Mouse (Mus musculus) kidney, postnatal 10 days (tissue): ENCODE measurements at regions not wholly inside any gene's neighbourhood (a gene's known extent, or its start where the extent isn't known, plus 50 kb on each side); places are given as distances from the start of the nearest gene placed in this dataset.

Experiments used
- DNase-seq: peaks from one replicate; pipeline ENCODE4 v3.0.0; 2021; ENCODE audit warnings: mixed read lengths

- no peak for DNase-seq
These were observed 84.7 kb downstream of the Trim52 start for GRCm38 (mm10) chr14:106190721-106191120.

GRCm38 (mm10) chr14:106193583-106193982 lies 87.6 kb downstream of the Trim52 start:
- DNase-seq: no peak

GRCm38 (mm10) chr14:106194104-106194503 lies 88.1 kb downstream of the Trim52 start:
- no peak for DNase-seq

GRCm38 (mm10) chr14:106197826-106198225 lies 91.8 kb downstream of the Trim52 start:
- DNase-seq: no peak

- no peak for DNase-seq
These were observed 93.1 kb downstream of the Trim52 start for GRCm38 (mm10) chr14:106199109-106199508.

- no peak for DNase-seq
These were observed 93.7 kb downstream of the Trim52 start for GRCm38 (mm10) chr14:106199536-106200319.

- no peak for DNase-seq
These were observed 105.1 kb downstream of the Trim52 start for GRCm38 (mm10) chr14:106211062-106211461.

- no peak for DNase-seq
These were observed 111.7 kb downstream of the Trim52 start for GRCm38 (mm10) chr14:106217681-106218080.

- no peak for DNase-seq
These were observed 113.3 kb downstream of the Trim52 start for GRCm38 (mm10) chr14:106219293-106219797.

GRCm38 (mm10) chr14:106225401-106225800 lies 119.4 kb downstream of the Trim52 start:
- no peak for DNase-seq

- no peak for DNase-seq
These were observed 135.9 kb downstream of the Trim52 start for GRCm38 (mm10) chr14:106241721-106242405.

GRCm38 (mm10) chr14:106259396-106260108 lies 153.6 kb downstream of the Trim52 start:
- no peak for DNase-seq

GRCm38 (mm10) chr14:106265290-106265689 lies 159.3 kb downstream of the Trim52 start:
- no peak for DNase-seq

- peak; percentile 7 for DNase-seq
These were observed 161.9 kb downstream of the Trim52 start for GRCm38 (mm10) chr14:106267679-106268561.

- no peak for DNase-seq
These were observed 163.7 kb downstream of the Trim52 start for GRCm38 (mm10) chr14:106269680-106270079.

GRCm38 (mm10) chr14:106313558-106313957 lies 207.6 kb downstream of the Trim52 start:
- no peak for DNase-seq

GRCm38 (mm10) chr14:106314079-106314551 lies 208.1 kb downstream of the Trim52 start:
- DNase-seq: peak; percentile 14

GRCm38 (mm10) chr14:106318767-106319166 lies 212.8 kb downstream of the Trim52 start:
- no peak for DNase-seq

GRCm38 (mm10) chr14:106327653-106328283 lies 221.8 kb downstream of the Trim52 start:
- no peak for DNase-seq

- DNase-seq: peak; percentile 11
These were observed 259.0 kb downstream of the Trim52 start for GRCm38 (mm10) chr14:106364767-106365623.
